Mouse (Mus musculus) fat pad, adult 2 months (tissue): ENCODE data around the gene Rims1.

Source experiments
- DNase-seq: peaks from one replicate; pipeline ENCODE4 v3.0.0-alpha.2; 2011; ENCODE audit warnings: low read depth, low spot score; ENCODE audit errors: extremely low read depth

The Rims1 gene

GRCm38 (mm10) chr1:22386361-22386760 is 419.4 kb downstream of the Rims1 start:
- no peak for DNase-seq

- peak; percentile 1 for DNase-seq
Measured at GRCm38 (mm10) chr1:22377652-22378051, 428.1 kb downstream of the Rims1 start.

- DNase-seq = no peak
Measured at GRCm38 (mm10) chr1:22377062-22377461, 428.7 kb downstream of the Rims1 start.

DNA sequence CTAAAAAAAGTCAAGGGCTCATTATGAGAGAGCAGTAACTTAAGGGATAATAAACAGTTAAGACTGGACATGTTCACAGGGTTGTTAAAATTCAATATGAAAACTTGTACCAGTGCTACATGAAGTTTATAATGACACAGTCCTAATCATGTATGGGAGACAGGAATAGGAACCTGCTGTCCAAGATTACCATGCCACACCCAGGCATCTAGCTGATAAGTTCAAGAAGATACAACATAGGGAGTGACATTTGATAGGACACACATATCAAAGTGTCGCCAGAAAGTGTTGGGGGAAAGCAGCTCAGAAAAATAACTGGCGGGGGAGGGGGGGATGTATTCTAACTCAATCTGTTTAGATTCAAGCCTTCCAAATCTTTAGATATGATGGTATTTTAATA is 449.6 kb downstream of the Rims1 start:
- DNase-seq = no peak

DNA sequence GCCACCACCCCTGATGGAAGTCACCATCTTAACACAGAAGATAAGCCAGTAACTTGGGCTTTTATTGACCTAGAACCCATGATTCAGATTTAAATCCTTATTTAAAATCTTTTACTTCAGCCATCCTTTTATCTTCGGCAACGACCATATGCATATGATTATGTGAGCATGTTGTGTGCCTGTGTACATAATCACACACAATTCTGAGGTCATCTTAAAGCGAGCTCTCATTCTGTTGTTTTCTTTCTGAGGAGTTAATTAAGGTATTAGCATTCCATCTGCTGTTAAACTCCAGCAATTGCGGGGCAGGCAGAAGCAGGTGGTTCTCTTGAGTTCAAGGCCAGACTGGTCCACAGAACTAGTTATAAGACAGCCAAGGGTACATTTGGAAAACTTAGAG is 452.1 kb downstream of the Rims1 start:
- no peak for DNase-seq

- DNase-seq = no peak
Measured at GRCm38 (mm10) chr1:22338914-22339313, 466.9 kb downstream of the Rims1 start.

- DNase-seq = no peak
Measured at GRCm38 (mm10) chr1:22320941-22321676, 484.7 kb downstream of the Rims1 start.

- no peak for DNase-seq
Measured at GRCm38 (mm10) chr1:22315537-22315936, 490.3 kb downstream of the Rims1 start.

- no peak for DNase-seq
Measured at GRCm38 (mm10) chr1:22311471-22311870, 494.3 kb downstream of the Rims1 start.

DNA sequence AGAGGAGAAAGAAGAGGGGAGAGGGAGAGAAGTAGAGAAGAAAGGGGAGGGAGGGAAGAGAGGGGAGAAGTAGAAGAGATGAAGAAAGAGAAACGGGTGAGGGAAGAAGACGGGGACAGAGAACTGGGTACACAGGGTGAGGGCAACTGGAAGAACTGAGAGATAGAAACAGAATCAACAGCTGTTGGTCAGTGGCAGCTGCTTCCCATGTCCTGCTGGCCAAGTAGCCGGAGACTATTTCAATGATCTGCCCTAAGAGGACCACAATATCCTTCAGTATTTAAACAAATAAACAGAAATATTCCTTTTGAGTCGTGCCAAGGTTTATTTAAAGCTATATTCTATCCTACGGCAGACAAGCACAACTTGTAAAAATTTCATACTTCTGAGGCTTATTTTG is 499.3 kb downstream of the Rims1 start:
- DNase-seq = no peak

DNA sequence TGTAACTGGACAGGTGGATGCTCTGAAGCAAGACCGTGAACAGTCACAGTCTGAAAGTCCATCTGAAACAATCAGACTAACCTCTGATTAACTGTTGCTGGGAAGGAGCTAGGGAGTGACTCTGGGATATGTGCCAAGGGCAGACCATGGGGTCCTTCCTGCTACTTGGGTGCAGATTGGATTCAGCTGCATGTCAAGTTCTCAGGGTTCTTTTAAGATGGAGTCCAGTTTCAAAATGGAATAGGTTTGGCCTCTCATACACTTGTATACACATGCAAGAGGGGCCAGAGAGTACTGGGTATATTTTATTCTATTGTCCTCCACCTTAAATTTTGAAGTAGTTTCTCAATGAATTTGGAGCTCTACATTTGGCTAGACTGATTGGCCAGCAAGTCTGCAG is 499.9 kb downstream of the Rims1 start:
- no peak for DNase-seq

- DNase-seq = no peak
Measured at GRCm38 (mm10) chr1:22293953-22294352, 511.8 kb downstream of the Rims1 start.

DNA sequence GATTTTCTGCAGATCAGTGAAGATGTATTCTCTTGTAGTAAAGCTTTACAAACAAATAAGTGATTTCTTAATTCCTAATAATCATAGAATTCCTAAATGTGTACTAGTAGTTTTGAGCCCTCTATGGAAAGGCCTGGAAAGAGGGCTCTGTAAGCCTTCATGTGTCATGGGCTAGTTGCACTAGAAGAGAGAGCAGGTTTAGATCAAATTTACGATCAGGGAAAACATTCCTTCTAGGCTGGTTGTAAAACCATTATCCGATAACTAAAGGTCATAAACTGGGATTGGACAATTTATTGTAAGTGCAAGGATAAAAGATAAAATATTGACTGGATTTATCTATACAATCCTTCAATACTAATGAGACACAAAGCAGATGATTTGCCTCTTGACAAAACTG is 512.5 kb downstream of the Rims1 start:
- no peak for DNase-seq

GRCm38 (mm10) chr1:22286807-22287206 is 519.0 kb downstream of the Rims1 start:
- DNase-seq = no peak

DNA sequence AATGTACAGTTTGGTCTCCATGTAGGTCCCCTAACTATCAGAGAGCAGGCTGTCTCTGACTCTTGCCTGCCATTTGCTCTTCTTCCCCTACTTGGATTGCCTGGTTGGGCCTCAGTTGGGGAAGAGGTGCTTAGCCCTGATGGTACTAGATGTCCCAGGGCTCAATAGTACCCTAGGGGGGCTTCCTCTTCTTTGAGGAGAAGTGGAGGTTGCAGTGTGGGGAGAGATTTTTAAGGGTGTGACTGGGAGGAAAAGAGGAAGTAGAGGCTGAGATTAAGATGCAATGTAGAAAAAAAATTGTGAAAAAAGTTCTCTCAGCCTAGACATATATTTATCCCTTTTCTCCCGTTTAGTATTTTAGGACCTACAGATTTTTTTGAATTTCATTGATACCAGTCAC is 525.8 kb downstream of the Rims1 start:
- DNase-seq = no peak

- DNase-seq = no peak
Measured at GRCm38 (mm10) chr1:22274081-22274480, 531.7 kb downstream of the Rims1 start.

DNA sequence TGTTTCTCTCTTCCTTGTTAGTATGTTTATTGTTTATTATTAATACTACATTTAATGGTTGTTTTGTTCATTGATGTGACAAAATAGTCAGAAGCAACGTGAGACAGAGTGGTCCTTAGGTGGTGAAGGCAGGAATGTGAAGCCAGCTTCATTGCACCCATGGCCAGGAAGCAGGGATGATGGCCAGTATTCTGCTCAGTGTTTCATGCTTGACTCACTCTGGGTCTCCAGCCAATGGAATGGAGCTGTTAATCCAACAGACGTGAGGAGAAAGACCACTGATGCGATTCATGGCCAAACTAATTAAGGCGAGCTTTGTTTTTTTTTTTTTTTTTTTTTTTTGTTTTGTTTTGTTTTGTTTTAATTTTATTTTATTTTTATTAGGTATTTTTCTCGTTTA is 535.7 kb downstream of the Rims1 start:
- DNase-seq = no peak

GRCm38 (mm10) chr1:22268581-22269359 is 537.0 kb downstream of the Rims1 start:
- DNase-seq = no peak

DNA sequence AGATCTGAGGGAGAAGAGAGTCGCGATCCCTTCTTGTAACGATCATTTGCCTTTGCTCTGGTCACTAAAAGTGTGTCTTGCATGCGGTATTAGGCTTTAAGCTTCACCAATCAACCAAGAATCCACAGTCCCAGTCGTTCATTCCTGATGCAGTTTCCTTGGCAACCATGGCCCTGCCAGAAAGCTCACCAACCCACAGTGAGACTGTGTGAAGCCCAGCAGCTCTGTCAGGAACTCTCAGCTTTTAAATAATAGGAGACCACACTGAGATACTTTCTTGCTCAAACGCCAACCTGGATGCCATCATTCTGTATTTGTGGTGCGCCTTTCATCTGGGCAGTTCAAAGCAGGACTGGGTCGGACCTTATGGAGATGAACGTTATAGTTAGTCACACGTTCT is 539.3 kb downstream of the Rims1 start:
- no peak for DNase-seq

DNA sequence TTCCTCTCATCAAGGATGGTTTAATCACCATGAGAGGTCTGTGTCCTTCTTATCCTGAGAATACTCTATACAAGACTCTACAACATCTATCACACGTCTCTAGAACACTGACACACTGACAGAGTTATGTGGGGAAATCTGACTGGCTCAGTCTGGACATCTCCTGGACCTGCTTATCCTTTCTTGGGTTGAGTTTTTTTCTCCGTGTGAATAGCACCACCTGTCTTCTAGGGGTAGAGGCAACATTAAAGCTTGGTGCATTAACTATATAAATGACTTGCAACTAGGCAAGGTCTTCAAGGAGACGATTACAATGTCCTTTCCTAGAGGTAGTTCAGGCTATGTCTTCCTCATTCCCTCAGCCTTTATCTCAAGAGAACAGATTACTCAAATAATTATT is 540.3 kb downstream of the Rims1 start:
- DNase-seq = no peak

DNA sequence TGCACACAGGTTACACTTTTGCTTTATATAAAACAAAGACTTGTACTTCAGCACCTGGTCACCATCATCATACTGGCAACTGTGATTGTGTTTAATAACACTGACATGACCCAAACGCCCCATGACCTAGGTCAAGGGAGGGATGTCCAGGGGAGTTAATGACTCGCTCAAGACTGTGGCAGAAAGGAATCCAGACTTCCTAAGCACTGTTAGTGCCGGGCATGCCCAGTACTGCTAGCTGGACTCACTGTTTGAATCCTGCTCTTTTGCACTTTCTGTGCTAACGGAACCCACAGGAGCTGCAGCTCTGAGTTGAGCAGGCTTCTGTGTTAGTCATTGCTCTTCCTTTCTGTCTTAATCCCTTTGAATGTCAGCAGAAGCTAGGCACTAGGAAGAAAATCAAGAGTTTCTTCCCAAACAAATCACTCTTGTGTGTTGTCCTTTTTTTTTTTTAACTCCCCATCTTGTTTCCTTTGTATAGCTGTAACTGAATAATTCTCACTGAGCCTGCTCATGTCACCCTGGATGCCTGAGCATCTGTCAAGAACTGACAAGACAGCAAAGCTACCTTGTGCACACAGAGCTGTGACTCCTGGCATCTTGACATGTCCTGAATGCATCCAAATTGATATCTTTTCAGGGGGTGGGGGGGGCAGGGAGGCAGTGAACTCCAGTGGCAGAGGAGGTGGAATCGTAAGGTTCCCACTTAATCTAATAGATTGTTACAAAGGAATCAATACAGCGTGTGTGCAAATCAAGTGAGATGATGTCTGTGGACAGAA is 543.4 kb downstream of the Rims1 start:
- no peak for DNase-seq

DNA sequence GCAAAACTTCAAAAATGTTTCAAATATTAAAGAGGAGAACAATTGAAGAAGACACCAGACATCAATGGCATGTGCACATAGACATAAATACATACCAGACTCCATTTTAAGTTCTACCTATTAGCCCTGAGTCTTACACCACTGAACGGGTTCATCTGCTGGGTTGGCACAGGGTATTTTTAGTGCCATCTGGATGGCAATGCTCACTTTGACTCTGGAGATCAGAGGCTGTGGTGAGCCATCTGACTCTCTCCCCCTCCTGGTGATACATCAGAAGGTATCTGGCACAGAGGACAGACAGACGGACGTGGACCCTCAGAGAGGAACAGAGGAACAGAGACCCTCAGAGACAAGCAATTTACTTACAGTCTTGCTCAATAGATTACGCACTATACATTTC is 544.1 kb downstream of the Rims1 start:
- DNase-seq = no peak
